Mouse (Mus musculus) left cerebral cortex, adult 2 months (tissue): ENCODE data around the gene Nfia. TPM values are rescaled to one million over a fixed set of nuclear protein-coding genes. Genes with fewer than 3 reads are reported as not detected.

Experiments
- DNase-seq, 2 experiments: peaks; one replicate each; pipeline ENCODE4 v3.0.0; 2021 to 2022; ENCODE audit warnings: low spot score in 2 of 2, mixed read lengths in 1 of 2; ENCODE audit errors: extremely low spot score in 1 of 2
- H3K27ac ChIP-seq: fragments of 200-600 bp; 2 replicates; pipeline ENCODE4 v1.8.1; 2022
- H3K4me3 ChIP-seq: fragments of 200-600 bp; 2 replicates; pipeline ENCODE4 v1.8.1; 2022
- CTCF ChIP-seq: fragments of 200-600 bp; IDR thresholded peaks from 2 replicates; pipeline ENCODE4 v1.8.1; 2022; ENCODE audit warnings: antibody characterized with exemption, mild to moderate bottlenecking, moderate library complexity
- intact Hi-C: fragments of 180-260 bp; cut with DNase I; formaldehyde crosslinking; loops from one replicate; pipeline ENCODE4 v1.15.1; 2025
- total RNA-seq, 2 experiments: library from RNA; stranded (reverse); gene quantifications; 2 replicates each; pipeline ENCODE4 v1.2.3; 2021

Gene Nfia
- total RNA-seq, 2 experiments from 2014 or later = 58.1 to 62.5 TPM

- intact Hi-C loops = no loop called here
- TF ChIP-seq CTCF = no peak
- no peak for DNase-seq
- H3K27ac ChIP-seq = no peak overlapping the region
- no peak overlapping the region for H3K4me3 ChIP-seq
Observed at GRCm38 (mm10) chr4:98130798-98131197, 358.3 kb downstream of the Nfia start.

- H3K27ac ChIP-seq = no peak overlapping the region
- intact Hi-C loops = no loop called here
- no peak for DNase-seq
- TF ChIP-seq CTCF = no peak
- no peak overlapping the region for H3K4me3 ChIP-seq
Observed at GRCm38 (mm10) chr4:98134027-98134426, 361.5 kb downstream of the Nfia start.

GRCm38 (mm10) chr4:98136072-98136471 lies 363.5 kb downstream of the Nfia start:
- H3K27ac ChIP-seq = no peak overlapping the region
- intact Hi-C loops = no loop called here
- no peak overlapping the region for H3K4me3 ChIP-seq

DNA sequence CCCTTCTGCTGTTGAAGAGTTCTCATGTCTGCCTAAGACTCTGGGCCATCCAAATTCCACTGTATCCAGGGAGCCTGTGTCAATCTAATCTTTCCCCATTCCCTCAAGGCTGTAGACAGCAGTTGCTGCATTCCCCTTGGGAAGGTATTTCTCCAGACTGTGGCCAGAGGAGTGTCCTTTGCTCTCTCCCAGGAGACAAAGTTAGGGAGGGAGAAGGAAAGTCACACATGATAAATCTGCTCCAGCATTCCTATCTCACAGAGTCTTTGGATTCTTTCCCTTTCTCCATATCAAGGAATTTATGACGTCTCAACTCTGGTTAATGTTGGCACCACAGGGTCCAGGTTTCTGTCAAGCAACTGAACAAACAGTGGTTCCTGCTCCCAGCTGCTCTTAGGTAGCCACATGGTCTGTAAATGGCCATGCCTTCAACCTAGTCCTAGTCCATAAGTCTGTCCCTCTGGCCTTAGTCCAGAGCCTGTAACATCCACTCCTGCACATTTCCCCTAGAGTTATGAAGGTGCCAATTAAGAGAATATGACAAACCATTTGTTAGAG lies 370.4 kb downstream of the Nfia start:
- Histone ChIP-seq H3K4me3 (no peak overlapping the region), H3K27ac (no peak overlapping the region)
- intact Hi-C loops = no loop called here
- no peak for TF ChIP-seq CTCF
- DNase-seq = no peak

More at GRCm38 (mm10) chr4:98136072-98136471, 363.5 kb downstream of the Nfia start:
- no peak for DNase-seq
- TF ChIP-seq CTCF = no peak

DNA sequence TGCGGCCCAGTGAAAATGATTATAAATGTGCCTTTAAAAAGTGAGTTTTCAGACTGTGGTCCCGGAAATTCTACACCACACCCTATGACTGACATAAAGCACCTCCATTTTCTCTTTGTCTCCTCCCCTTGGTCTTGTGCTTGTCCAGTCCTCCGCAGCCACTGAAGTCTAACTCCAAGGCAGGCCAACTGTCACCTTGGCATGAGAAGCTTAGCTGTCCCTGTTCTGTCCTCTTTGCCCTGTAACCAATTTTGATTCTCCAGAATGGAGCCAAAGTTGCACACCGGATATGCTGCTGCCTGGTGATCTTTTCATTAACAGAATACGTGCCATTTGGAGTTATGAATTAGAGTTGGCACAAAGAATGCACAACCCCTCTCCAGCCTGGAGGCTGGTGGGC lies 378.0 kb downstream of the Nfia start:
- no peak for TF ChIP-seq CTCF
- Histone ChIP-seq H3K27ac (no peak overlapping the region), H3K4me3 (no peak overlapping the region)
- intact Hi-C loops = no loop called here
- no peak for DNase-seq

GRCm38 (mm10) chr4:98157921-98158320 lies 385.4 kb downstream of the Nfia start:
- intact Hi-C loops = no loop called here
- DNase-seq = no peak
- TF ChIP-seq CTCF = no peak
- Histone ChIP-seq H3K4me3 (no peak overlapping the region), H3K27ac (no peak overlapping the region)

- TF ChIP-seq CTCF = no peak
- intact Hi-C loops = no loop called here
- Histone ChIP-seq H3K4me3 (no peak overlapping the region), H3K27ac (no peak overlapping the region)
- DNase-seq = no peak
Observed at GRCm38 (mm10) chr4:98166379-98166778, 393.8 kb downstream of the Nfia start.

Other genes starting within 250 kb of the Nfia start
- 1 to 10 TPM; 3.7 to 4.9 TPM for gene E130114P18Rik, start 5.3 kb downstream of the Nfia start, total RNA-seq